Mouse (Mus musculus) adrenal gland, adult 8-10 months (tissue): Measurements from ENCODE around the gene Gsn. TPM values are rescaled to one million over a fixed set of nuclear protein-coding genes. Genes with fewer than 3 reads are reported as not detected.

ENCODE experiments used
- DNase-seq: peaks from one replicate; pipeline ENCODE4 v3.0.0; 2022
- total RNA-seq, 4 experiments: library from RNA; stranded (reverse); gene quantifications; 2 replicates each; pipeline ENCODE4 v1.2.4; 2022

The Gsn gene
- total RNA-seq, 4 experiments from 2014 or later, result 331 to 556 (median 419) TPM

GRCm38 (mm10) chr2:35280001-35280400 is 23.8 kb downstream of the Gsn start:
- no peak for DNase-seq

DNA sequence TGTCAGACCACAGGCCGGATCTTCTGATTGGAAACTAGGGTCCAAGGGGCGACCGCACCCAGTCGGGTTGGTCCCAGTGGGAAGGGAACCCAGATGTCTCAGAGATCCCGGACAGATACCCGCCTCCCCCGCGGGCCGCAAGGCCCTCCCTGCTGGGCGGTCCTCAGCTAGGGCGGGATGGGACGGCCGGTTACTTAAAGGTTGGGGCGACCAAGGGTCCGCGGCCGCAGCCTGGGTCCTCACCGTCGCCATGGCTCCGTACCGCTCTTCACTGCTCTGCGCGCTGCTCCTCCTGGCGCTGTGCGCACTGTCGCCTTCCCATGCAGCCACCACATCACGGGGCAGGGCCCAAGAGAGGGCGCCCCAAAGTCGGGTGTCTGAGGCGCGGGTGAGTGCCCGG is 26.0 kb downstream of the Gsn start:
- DNase-seq, result no peak

DNA sequence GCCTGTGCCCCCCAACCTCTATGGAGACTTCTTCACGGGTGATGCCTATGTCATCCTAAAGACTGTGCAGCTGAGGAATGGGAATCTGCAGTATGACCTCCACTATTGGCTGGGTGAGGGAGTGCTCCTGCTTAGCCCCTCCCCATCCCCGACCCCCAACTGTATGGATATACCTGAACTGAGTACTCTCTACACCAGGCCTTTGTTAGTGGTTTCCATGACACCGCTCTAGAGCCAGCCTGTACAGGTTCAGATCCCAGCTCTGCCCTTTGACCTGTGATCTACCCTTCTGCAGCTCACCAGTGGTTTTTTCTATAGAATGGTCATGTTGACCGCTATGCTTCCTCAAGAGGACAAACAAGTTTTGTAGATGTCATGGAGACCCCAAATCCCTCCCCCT is 27.8 kb downstream of the Gsn start:
- DNase-seq, result no peak

- DNase-seq, result no peak
These were observed 29.0 kb downstream of the Gsn start for GRCm38 (mm10) chr2:35285209-35285608.

GRCm38 (mm10) chr2:35287017-35287620 is 30.9 kb downstream of the Gsn start:
- DNase-seq, result no peak

- no peak for DNase-seq
These were observed 32.8 kb downstream of the Gsn start for GRCm38 (mm10) chr2:35288758-35289635.

- DNase-seq, result no peak
These were observed 35.7 kb downstream of the Gsn start for GRCm38 (mm10) chr2:35291856-35292255.

- no peak for DNase-seq
These were observed 36.5 kb downstream of the Gsn start for GRCm38 (mm10) chr2:35292700-35293099.

GRCm38 (mm10) chr2:35293291-35293690 is 37.1 kb downstream of the Gsn start:
- no peak for DNase-seq

DNA sequence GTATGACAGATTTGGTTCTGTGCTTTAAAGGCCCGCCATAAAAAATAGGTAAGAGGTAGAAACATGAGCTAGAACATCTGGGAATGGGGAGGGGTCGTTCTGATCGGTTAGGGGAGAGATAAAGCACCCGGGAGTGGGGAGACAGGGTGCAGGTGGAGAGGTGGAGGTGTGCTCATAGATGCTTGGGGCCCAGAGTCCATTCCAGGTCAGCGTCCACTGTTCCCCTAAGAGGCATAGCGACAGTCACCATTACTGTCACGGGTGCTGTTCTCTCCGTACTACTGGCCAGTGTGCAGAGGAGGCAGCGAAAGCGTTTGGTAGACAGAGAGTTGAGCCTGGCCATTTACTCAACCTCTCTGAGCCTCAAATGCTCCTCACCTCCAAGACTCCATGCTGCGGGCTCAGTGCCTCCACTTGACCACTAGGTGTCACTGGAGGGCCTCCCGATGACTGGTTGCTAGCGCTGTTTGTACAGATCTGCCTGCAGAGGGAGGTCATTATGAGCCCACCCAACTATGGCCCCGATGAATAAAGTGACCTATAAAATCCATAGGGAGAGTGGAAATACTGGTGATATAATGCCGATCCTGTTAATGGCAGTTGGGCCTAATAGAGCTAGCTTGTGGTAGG is 41.6 kb downstream of the Gsn start:
- DNase-seq, result peak; percentile 58

GRCm38 (mm10) chr2:35299437-35299836 is 43.3 kb downstream of the Gsn start:
- no peak for DNase-seq

- no peak for DNase-seq
These were observed 46.1 kb downstream of the Gsn start for GRCm38 (mm10) chr2:35302049-35302885.

DNA sequence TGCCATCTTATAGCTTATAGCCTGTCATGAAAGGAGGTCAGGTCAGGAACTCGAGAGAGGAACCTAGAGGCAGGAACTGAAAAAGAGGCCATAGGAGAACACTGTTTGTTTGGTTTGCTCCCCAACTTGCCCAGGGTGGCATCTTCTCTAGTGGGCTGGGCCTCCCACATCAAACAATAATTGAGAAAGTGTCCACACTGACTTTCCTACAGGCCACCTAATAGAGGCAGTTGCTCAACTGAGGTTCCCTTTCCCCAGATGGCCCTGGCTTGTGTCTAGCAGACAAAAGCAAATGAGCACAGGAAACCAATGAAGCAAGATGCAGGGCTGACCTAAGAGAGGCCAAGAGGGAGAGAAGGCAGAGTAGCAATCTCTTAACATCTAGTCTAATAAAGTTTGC is 52.0 kb downstream of the Gsn start:
- no peak for DNase-seq

DNA sequence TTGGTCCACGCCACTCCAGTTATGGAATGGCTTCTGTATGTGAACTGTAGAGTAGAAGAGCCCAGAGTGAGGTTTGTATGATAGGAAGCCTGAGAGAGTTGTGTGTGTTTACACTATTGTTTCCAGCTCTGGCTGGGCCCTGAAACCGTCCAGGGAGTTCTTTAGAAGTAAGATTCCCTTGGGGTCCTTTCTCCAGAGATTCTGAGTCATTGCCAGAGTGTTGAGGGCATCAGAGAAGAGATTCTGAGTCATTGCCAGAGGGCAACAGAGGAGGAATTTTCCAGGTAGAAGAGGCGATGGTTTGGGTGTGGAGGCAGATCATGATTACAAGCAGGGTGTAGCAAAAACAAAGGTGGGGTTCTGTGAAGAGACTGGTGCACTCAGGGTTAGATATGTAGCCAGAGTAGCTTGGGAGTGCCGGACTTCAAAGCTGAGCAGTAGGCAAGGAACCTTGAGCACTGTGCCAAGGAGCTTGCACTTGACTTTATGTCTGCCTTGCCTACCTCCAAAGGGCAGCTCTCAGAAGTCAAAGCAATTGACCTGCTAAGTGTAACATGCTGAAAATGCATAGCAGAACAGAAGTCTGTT is 53.8 kb downstream of the Gsn start:
- DNase-seq, result no peak

DNA sequence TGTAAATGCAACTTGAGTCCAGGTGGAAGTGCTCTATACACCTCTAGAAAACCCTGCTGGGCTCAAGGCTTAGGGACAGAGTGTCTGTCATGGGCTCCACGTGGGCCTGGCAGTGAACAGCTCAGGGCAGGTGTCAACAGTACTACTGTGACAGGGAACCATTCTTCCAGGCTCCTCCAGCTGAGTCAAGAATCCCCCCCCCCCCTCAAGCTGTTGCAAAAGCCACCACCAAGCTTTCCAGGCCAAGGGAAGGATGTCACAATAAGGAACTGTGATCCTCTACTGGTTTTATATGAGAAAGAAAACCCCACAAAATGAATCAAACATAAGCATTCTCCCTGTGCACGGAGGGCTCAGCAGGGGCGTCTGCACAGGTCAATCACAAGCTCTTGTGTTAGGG is 58.1 kb downstream of the Gsn start:
- DNase-seq, result no peak

GRCm38 (mm10) chr2:35317604-35318003 is 61.4 kb downstream of the Gsn start:
- no peak for DNase-seq

DNA sequence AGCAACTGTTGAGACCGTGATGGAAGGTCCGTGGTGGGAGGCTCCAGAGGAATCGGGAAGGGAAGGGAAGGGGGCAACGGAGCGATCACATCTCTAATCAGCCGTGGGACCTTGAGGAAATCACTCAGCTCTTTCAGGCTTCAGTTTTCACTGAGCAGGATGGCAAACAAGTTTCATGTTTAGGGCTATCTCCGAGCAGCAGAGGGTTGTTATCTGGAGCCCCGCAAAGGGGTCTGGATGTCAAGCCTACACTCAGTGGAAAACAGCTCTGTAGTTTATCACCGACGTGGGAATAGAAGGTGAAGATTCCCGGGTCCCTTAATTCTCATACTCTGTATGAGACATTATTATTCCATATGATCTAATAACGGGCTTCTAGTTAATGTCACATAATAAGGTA is 62.2 kb downstream of the Gsn start:
- no peak for DNase-seq

- DNase-seq, result no peak
These were observed 64.2 kb downstream of the Gsn start for GRCm38 (mm10) chr2:35320399-35320798.

DNA sequence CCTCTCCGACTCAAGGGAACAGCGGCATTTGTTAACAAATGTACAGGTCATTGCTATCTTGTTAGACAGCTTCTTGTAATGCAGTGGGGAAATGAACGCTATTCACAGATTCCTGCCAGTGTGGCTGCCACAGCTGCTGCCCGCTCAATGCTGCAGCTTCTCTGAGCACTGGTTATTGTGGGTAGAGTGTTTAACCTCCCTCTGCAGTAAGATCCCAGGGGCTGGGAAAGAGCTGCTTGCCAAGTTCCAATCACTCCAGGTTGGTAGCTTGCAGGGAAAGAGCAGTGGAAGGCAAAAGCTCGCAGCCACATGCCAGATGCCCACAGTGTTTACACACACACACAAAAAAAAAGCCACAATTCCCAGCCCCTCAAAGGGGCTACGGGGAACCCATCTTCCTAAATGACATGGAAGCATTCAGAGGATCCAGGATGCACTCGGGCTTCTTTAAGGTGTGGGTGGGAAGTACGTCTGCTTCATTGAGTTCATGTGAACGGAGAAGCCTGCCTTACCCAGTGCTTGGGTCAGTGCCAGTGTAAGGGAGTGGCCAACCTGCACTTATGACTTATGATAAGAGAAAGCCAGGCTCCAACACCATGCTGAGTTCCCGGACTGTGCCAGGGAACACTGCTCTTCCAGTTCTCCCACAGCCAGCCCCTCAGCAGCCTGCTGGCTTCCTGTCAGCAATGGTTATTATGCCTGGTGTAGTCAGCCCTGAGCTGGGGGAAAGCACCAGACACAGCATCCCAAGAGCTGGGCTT is 66.4 kb downstream of the Gsn start:
- no peak for DNase-seq

DNA sequence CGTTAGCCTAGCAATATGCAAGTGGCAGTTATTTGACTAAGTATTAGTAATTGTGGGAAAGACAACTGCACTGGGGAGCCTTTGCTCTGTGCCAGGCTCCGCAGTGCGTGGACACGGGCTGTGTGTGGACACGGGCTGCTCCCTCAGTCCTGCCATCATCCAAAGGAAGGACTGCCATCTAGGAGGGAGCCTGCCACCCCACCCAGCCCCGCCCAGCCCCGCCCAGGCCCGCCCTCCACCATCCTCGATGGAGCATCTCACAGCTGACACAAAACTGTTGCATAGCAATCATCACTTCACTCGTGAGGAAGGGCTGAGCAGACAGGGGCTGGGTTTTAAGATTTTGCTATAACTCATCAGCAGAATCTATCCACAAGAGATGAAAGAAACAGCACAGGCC is 69.8 kb downstream of the Gsn start:
- DNase-seq, result no peak

DNA sequence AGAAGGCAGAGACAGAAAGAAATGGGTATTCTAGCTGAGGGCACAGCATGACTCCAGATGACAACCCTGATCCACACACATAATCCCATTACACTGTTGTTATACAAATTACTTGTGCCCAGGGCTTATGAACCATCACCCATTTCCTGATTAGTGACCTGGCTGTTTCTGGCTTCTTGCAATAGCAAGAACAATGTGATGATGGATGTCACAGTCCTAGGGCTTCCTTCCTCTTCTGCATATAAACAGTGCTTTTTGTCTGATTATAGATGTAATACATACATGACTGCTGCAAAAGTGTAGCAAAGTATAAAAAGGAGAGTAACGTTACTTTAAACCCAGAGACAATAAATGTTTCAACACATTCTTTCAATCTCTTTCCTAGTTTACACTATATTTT is 70.8 kb downstream of the Gsn start:
- DNase-seq, result no peak

DNA sequence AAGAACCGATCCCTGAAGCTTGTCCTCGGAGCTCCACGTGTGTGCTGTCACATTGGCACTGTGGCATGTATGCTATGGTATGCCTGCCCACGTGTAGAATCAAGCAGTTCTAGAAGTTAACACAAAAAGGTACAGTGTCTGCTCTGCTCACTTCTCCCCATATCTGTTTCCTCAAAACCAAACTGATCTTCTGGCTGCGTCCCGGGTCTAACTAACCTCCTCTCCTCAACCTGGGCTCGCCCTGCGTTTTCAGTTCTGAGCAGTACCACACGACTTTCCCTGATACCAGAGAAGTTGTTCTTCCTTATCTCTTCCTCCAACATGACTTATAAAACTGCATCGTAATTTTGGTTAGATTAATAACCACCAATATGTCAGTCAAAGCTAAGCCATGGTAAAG is 71.4 kb downstream of the Gsn start:
- no peak for DNase-seq
